Mouse (Mus musculus) natural killer cell, adult 2 months (primary cell): ENCODE results near the gene Gm42906.

Source experiments
- DNase-seq, 2 experiments: peaks; one replicate each; pipeline ENCODE4 v3.0.0; 2022; ENCODE audit warnings: low spot score in 2 of 2

The Gm42906 gene

DNA sequence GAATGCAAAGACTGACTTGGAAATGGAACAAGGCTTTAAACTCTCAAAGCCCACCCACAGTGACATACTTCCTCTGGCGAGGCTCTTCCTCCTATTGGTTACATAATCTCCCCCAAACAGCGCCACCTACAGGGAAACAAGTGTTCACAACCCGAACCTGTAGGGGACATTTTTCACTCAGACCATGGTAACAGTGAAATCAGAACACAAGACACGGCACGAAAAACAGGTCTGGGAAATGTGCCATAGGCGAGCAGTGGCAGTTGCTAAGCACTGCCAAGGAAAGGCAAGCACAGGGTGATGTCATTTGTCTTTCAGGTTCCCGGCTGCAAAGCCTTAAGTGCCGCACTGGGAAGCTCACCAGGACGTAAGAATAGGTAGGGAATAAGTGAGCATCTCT is 276.4 kb downstream of the Gm42906 start:
- DNase-seq: no peak

DNA sequence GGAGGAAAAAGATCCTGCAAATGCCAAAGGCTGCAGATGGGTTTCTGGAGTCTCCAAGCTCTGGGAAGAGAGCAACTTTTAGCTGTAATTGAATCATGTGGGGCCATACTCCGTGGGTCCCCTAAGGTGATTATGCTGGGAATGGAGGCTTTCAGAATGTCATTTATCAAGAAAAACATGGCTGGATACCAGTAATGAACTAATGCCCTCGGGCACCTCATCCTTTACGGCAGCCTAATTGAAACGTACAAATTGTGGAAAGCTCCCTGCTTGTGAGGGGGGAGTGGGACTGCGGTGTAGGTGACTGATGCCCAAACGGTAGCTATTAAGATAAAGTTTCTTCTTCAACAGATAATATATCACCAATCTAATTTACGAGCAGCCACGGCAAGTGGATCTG is 278.5 kb downstream of the Gm42906 start:
- no peak for DNase-seq

DNA sequence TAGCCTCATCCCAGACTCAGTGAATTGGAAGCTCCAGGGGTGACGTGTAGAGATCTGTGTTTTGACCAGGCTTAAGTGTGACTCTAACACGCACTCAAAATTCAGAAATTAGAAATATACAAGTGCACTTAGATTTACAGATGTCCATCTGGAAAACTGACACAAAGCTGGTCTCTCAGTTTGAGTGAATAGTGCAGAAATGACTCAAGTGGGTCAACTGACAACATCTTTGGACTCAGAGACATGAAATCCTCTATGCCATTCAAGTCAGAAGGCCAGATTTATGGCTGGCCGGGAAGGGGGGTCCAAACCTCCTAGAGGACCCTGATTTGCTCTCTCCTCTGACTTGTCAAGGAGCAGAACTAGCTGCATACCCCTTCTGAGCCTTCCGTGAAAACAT is 279.9 kb downstream of the Gm42906 start:
- no peak for DNase-seq

DNA sequence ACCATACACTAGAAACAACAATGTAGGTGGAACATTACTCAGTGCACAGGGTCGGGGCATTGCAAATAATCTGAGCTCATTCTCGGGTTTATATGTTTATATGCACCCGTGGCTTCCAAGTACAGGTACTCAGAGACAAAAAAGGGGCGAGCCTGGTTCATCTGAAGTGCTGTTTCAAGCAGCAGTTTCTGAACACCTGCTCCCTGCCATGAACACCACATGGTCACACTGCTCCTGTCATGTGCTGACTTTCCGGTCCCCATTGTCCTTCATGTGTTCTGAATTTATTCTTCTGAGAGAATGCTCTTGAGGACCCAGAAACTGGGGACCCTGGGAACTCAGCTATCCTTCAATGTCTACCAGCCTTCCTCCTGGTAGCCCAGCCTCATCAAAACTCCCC is 282.2 kb downstream of the Gm42906 start:
- no peak for DNase-seq

DNA sequence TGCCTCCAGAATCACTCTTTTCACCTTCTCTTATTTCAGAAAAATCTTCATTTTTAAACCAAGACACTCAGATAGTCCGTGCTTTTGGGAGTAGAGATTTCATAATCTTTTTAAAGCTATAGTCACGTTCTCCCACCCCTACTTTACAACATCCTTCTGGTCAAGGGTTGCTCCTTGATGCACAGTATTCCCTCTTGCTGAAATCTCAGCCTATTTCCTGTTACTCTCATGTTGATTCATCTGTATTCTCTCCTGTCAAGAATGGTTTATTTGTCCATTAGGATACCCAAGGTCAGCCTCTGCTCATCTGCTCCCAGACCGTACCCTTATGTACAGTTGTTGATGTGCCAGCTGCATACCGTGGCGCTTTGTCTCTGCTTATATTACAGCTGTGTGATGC is 284.0 kb downstream of the Gm42906 start:
- DNase-seq: no peak

DNA sequence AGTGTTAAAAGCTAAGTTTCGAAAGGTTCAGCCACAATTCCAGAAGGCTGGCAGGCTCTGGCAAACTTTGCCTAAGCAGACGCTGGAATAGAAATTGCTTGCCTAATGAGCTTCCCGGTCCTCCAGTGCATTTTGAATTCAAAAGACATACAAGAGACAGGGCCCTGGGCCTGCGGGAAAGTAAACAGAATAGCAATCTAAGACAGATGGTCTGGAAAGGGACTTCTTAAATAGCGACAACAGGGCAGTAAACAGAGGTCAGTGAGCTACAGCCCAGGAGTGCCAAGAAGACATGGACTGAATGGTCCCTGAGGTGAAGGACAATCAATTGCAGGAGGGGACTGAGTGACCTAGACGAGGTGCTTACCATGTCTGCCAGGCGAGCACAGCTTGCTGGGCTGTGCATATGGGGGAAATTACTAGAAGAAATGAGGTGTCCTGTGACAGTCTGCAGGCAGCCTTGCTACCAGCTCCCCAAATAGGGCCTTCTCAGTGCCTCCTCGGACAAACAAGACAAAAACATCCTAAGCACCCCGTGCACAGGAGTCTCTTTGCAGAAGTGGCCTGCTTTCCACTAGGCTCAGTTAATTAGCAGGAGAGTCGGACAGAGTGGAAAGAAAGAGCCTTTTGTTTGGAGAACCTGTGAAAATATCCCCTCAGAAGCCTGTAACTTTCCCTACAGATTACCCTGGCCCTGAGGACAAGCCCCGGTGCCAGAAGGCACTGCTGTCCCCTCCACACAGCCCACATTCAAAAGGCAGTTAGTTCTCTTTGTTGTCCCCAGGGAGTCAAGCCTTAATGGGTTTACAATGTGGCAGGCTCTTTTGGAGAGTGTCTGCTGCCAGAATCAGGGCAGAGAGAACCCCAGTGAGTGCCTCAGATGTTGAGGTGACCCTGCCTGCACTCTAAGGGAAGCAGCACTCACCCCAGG is 285.0 kb downstream of the Gm42906 start:
- no peak for DNase-seq

DNA sequence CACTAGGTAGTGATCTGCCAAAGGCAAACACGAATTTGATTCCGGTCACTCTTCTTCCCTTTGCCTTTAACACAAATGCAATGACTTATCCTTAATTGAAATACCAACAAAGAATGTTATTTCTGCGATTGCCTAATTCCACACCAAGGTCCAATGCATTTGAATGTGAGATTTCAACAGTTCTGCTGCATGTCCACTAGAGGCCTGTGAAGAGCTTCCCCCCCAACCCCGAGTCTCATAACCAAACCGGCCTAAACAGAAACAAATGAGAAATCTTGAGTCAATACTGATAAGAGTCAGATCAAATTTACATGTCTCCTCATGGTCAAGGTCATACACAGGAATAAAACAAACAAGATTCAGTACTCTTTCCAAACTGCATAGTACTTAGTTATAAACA is 285.7 kb downstream of the Gm42906 start:
- DNase-seq: no peak

DNA sequence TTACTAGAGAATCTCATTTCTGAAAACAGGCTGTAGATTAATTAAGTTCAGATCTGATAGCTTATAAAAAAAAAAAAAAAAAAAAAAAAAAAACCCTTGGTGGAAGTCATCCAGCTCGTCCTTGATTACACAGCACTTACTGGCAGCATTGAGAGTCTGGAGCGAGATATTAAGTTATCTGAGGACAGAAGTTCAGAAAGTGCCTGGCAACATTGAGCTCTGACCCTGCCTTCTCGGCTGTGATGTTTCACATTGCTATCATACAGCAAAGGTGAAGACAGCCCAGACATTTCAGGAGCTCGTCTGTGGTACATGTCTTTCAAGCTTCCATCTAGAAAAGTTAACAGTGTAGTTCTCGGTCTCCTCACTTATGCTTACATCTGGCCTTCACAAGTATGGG is 290.1 kb downstream of the Gm42906 start:
- no peak for DNase-seq

DNA sequence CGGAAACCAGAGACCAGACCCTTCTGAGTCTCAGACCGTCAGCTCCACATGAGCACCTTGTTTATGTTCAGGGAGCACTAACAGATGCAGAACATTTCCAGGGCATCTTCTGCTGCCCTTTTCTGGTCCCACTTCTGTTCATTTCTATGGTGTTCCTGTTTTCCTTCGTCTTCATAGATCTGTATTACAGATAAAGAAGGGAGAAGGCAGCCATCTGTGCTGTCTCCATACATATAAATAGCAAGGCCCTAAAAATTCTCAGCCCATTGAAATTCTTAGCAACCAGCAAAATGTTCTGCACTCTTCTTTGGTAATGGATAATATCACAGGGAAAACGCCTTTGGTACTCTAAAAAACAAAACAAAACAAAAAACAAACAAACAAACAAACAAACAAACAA is 290.7 kb downstream of the Gm42906 start:
- no peak for DNase-seq

DNA sequence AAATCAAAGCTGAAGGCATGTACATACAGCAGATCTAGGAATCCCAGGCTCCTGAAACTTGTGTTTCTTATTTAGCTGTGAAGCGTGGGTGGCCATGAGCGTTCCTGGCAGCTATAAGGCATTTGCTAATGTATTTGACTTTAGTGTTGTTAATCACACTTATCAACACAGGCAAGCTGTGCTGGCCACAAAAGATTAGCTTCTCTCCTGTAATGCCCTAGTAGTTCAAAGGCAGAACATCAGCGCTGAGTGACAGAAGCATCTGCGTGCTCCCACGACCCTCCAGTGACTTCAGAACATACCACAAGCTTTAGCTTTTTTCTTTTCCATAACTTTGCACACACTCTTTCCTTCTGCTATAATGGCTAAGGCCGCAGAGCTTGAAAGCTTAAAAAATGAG is 292.0 kb downstream of the Gm42906 start:
- DNase-seq: no peak

DNA sequence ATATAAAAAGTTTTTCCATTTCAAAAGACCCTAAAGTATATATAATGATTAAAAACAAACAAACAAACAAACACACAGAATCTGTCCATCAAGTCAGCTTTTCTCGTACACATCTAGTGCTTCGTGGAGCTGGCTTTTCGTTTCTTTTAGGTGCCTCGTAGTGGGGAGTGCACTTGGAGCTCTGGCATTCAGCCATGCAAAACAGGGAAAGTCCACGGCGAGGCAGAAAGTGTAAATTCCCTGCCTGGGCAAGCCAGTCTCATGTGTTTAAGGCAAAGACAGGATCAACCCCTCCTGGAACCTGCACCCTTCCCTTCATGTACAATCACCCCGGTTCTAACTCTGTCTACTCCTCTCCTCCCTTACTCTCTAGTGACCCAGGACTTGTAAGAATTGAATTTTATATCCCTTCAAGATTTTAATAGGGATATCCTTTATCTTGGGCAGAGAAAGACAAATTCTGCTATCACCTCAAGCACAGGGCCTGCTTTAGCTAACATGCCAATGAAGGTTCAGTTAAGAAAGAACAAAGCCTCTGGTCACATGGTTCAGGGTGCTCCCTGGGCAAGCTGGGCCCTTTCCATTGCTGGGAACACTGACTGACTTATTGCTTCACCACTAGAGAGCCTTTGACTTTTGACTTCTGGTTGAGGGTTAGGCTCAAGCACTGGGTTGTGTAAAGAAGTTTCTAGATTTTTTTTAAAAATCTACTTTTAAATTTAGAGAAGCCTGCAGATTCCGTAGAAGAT is 292.7 kb downstream of the Gm42906 start:
- no peak for DNase-seq

DNA sequence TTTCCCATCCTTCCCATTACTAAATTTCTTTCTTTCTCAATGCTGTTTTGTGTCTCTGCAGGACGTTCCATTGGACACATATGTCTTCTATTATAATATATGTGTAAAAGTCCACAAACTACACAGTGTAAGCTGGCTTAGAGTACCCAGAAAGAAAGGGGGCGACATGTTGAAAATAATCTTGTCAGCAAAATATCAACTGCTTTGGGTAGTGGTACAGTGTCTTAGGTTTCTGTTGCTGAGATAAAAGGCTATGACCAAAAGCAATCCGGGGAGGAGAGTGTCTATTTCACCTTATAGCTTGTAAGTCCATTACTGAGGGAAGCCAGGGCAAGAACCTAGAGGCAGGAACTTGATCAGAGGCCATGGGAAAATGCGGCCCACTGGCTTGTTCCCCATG is 293.8 kb downstream of the Gm42906 start:
- no peak for DNase-seq

DNA sequence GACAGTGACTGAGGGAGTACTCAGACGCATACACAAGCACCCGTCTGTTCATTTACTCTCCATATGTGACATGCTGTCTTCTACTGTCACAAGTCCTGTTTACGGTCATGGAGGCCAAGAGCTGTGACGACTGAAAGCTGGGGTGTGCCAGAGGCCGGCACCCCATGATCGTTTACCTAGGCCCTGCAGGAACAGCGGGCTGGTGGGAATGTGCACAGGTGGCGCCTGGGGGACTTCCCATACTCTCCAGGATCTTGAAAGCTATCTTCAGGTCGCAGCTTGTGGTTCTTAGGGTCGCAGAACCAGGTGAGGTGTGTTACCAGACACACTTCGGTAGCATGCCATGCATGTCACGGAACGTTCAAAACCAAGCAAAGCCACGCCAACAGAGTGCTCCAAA is 294.2 kb downstream of the Gm42906 start:
- DNase-seq: no peak

DNA sequence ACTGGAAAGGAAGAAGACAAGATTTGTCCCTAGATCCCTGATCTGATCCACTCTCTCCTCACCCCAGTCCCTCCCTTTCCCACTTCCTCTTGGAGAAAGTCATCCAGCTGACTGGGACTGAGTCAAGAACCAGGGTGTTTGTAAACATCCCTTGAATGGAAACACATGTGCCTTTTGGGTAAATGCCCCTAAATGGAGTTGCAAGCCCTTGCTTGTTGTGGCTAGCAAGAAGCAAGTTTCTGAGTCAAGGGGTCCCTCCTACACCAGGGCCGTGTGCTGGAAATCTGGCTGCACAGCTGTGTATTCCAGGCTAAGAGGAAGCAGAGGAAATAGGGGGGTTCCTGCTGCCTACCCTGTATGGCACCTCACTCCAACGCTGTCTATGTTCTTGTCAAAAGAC is 298.2 kb downstream of the Gm42906 start:
- no peak for DNase-seq

DNA sequence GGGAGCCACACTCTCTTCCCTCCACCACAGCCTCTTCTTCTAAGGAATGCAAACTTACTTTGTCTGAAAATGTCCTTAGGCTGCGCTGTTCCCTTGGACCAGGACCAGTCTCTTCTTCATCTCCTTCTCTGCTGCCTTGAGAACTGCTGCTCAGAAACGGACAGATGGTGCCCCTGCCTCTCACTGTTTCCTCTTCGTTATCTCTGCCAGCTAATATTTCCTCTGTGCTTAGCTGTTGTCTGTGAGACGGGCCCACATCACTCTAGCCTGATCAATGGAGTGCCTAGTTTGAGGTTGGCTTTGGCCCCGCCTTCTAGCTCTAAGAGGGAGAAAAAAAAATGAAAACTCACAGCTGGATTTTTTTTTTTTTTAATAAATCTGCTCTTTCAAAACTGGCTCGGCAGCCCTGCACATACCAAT is 300.7 kb downstream of the Gm42906 start:
- no peak for DNase-seq

DNA sequence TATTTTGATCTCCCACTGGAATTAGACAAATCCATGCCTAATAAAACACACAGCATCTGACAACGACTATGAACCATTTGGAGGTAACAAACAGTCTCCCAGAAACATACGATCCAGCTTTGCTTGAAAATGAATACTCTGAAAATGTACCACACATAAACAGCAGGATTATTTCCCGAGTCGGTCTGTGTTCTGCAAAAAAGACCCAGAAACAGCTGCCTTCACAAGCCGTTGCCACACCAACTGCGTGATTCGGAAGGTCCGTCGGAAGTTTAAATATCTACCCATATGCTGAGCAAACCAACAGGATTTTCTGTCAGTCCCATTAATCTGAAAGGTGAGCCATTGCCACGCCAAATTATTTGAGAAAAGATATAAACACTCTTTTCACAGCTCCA is 301.4 kb downstream of the Gm42906 start:
- no peak for DNase-seq

DNA sequence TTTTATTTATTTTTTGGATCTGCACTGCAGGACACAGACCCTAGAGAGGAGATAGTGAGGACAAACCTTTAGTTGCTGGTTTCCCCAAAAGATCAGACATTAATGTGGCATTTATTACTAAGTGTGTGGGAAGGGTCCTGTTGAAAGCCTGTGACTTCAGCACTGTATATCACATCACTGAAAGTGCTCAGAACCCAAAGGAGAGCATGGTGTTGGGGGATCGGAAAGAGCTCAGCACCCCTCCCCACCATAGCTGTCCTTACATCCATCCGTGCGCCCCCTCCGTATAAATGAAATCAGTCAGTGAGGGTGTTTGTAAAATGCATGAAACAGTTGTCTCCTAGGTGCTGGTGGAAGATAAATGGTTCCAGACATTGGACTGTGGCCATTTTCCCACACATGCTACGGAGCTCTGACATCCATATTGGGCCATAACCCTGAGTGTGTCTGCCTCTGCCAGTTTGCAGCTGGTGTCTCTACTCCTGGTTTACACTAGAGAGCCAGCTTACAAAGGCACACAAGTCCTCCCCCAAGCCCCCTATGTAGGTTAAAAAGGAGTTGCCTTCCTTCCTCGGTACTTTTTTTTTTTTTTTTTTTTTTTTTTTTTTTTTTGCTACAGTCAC is 301.9 kb downstream of the Gm42906 start:
- DNase-seq: no peak

DNA sequence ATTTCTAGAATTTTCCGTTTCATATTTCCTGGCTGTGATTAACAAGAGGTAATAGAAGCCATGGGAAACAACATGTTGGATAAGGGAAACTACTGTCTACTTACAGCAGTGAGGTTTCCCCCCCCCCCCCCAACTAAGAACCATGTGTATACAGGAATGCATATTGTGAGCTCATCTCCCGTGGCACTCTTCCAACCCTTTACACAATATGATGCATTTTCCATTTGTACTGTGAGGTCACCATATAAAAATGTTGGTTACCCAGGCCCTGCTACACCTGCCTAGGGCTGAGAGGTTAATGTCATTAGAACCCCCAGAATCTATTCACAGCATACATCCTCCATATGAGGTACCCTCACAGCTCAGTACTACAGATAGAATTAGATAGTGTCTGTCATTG is 310.1 kb downstream of the Gm42906 start:
- DNase-seq: no peak

DNA sequence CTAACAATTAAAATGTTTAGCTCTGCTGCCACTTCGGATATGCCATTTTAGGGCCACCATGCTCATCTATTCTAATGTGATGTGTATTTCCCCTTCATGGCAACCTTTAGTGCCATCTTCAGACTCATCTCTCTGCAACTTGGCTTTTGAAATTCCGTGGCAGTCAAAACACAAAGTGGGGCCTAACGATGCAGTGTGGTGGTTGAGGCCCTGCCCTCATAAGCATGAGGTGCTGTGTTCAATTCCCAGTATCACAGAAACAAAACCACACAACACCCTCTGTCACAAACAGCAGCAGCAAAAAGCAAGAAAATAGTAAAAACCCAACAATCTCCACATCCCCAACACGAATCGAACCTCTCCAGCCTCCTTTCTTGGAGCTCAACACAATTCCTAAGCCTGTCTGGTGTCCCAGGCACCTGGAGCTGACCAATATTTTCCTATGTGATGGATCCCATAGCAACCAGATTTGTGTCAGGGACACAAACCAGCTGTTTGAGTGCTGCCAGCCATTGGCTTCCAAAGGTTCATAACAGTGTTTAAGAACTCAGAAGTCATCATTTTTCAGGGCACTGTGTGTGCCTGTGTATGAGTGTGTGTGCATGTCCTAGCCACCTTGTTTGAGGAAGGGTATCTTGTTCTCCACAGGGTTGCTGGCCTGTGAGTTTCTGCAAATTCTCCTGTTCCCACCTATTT is 311.6 kb downstream of the Gm42906 start:
- DNase-seq: no peak

DNA sequence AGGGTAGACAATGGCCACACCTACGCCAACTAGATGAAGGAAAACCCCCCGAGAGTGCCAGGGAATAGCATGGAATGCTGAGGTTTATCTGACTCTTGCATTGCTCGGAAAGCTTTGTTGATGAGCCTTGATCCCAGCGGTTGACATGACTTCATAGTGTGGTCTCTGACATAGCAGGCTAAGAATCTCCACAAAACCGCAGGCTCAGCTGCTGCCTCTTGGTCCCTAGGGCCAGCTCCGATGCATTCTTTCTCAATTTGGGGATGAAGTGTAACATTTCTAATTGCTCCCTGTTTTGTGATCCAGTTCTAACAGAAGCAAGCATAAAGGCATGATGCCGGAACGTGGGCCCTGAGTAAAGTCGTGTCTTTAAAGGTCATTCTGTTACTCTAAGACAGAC is 315.2 kb downstream of the Gm42906 start:
- DNase-seq: no peak

DNA sequence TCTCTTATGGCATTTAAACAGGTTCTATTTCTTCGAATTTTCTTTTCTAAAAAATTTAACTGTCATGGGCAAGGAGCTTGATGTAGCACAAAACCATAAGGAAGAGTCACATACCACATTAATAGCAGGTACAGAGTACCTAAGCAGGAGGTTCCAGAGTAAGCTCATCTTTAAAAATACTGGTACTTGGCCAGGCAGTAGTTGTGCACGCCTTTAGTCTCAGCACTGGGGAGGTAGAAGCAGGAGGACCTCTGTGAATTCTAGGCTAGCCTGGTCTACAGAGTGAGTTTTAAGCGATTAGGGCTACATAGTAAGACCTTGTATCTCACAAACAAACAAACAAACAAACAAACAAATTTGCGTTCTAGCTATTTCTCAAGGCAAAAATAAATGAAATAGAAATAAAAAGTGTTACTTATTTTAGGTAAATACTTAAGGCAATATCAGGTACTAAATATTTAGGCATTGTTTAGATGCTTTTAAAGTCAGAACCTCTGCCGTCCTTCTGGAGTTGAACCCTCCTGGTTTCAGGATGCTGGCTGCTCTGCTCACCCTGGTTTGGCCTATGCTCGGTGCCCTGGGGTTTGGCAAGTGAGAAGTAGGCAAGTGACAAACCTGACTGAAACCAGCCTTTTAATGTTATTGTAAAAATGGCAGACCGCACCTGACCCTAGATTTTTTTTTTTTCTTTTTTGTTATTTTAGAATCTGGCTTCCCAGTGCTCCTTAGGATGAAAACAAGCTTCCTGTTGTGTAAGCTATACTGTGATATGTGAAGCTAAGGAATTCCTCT is 316.7 kb downstream of the Gm42906 start:
- DNase-seq: no peak
